Mouse (Mus musculus) neural tube, embryonic 10.5 days (tissue): ENCODE data around the gene Racgap1.

Source experiments
- DNase-seq: peaks from one replicate; pipeline ENCODE4 v3.0.0-alpha.2; 2017; ENCODE audit warnings: low spot score; ENCODE audit errors: extremely low spot score

Gene Racgap1

GRCm38 (mm10) chr15:99664600-99665451 lies 13.4 kb upstream of the Racgap1 start:
- peak; percentile 73 for DNase-seq

GRCm38 (mm10) chr15:99663964-99664599 lies 12.6 kb upstream of the Racgap1 start:
- DNase-seq = no peak

GRCm38 (mm10) chr15:99662371-99662770 lies 10.9 kb upstream of the Racgap1 start:
- no peak for DNase-seq

- no peak for DNase-seq
Measured at GRCm38 (mm10) chr15:99661121-99661830, 9.8 kb upstream of the Racgap1 start.

- DNase-seq = no peak
Measured at GRCm38 (mm10) chr15:99658437-99658836, 7.0 kb upstream of the Racgap1 start.

GRCm38 (mm10) chr15:99655956-99656355 lies 4.5 kb upstream of the Racgap1 start:
- DNase-seq = no peak

- peak; percentile 36 for DNase-seq
Measured at GRCm38 (mm10) chr15:99653876-99654275, 2.4 kb upstream of the Racgap1 start.

- peak; percentile 40 for DNase-seq
Measured at GRCm38 (mm10) chr15:99653291-99653690, 1.8 kb upstream of the Racgap1 start.

GRCm38 (mm10) chr15:99651984-99652872 lies 772 bp upstream of the Racgap1 start:
- no peak for DNase-seq

GRCm38 (mm10) chr15:99650304-99650703 lies 1.2 kb downstream of the Racgap1 start:
- no peak for DNase-seq

GRCm38 (mm10) chr15:99649067-99649761 lies 2.2 kb downstream of the Racgap1 start:
- no peak for DNase-seq

GRCm38 (mm10) chr15:99648326-99648725 lies 3.1 kb downstream of the Racgap1 start:
- DNase-seq = no peak

- no peak for DNase-seq
Measured at GRCm38 (mm10) chr15:99644776-99645175, 6.7 kb downstream of the Racgap1 start.

- no peak for DNase-seq
Measured at GRCm38 (mm10) chr15:99643832-99644231, 7.6 kb downstream of the Racgap1 start.

GRCm38 (mm10) chr15:99642622-99643021 lies 8.8 kb downstream of the Racgap1 start:
- no peak for DNase-seq

GRCm38 (mm10) chr15:99638124-99638485 lies 13.4 kb downstream of the Racgap1 start:
- DNase-seq = no peak

- DNase-seq = no peak
Measured at GRCm38 (mm10) chr15:99637405-99638123, 13.9 kb downstream of the Racgap1 start.

- DNase-seq = no peak
Measured at GRCm38 (mm10) chr15:99634702-99635101, 16.8 kb downstream of the Racgap1 start.

GRCm38 (mm10) chr15:99631618-99632017 lies 19.8 kb downstream of the Racgap1 start:
- no peak for DNase-seq

- no peak for DNase-seq
Measured at GRCm38 (mm10) chr15:99622063-99622462, 29.4 kb downstream of the Racgap1 start.
